Comparison of ENCODE assay signal across 8 mouse cellular contexts in genomic region chr9:107587833-107588639, GRCm38 (mm10). TPM values are rescaled to one million over a fixed set of nuclear protein-coding genes. Genes with fewer than 3 reads are reported as not detected.
DNase-seq lines count a peak whose midpoint lies in the region; ATAC-seq and TF ChIP-seq lines count a peak whose summit lies in the region.

No protein-coding gene starts in this region.

- no peaks in the 10 kb centered on the region for H3K9me3 ChIP-seq in CH12.LX (replicated peaks; ENCODE audit: low read length)
- no peaks in the 10 kb centered on the region for H3K9me3 ChIP-seq in embryonic facial prominence, embryonic 13.5 days
- no peaks in the 10 kb centered on the region for H3K9me3 ChIP-seq in hindbrain, embryonic 16.5 days (ENCODE audit: control insufficient read depth, low read length)
- H3K9me3 ChIP-seq in liver, postnatal 0 days (ENCODE audit: low read length) = no peaks in the 10 kb centered on the region
- no peaks in the 10 kb centered on the region for H3K9me3 ChIP-seq in stomach, embryonic 14.5 days (ENCODE audit: control insufficient read depth, low read depth, low read length)

- in situ Hi-C loops in CH12.LX (cut with MboI; ENCODE audit: low pct_ligation_motif_present, low pct_unique_long_range_greater_than_20kb, low sequenced_read_pairs) = no loop called here

- TF ChIP-seq RAD21 in CH12.LX (IDR thresholded peaks at IDR 0.05; ENCODE audit: low read depth, low read length) = no peak

- peaks cover 8 to 22% of the 10 kb centered on the region in 2 experiments for H3K4me1 ChIP-seq in CH12.LX (ENCODE audit: control insufficient read depth in 1 of 2, insufficient read depth in 2 of 2)
- H3K4me1 ChIP-seq in embryonic facial prominence, embryonic 13.5 days = peaks cover 11% of the 10 kb centered on the region
- peaks cover 8% of the 10 kb centered on the region for H3K4me1 ChIP-seq in hindbrain, embryonic 16.5 days (ENCODE audit: control insufficient read depth, insufficient read depth, low read depth, low read length)
- peaks cover 21% of the 10 kb centered on the region for H3K4me1 ChIP-seq in liver, postnatal 0 days (ENCODE audit: insufficient read depth)
- H3K4me1 ChIP-seq in stomach, embryonic 14.5 days (ENCODE audit: control insufficient read depth, insufficient read depth, low read length) = peaks cover 10% of the 10 kb centered on the region

- H3K4me3 ChIP-seq in CH12.LX (replicated peaks in 1 of 3; ENCODE audit: low read depth in 2 of 3, low read length in 2 of 3, poor library complexity in 1 of 3) = peak overlapping the region; percentile 83 to 92 (median 85)
- H3K4me3 ChIP-seq in embryonic facial prominence, embryonic 13.5 days = peak overlapping the region; percentile 72
- peak overlapping the region; percentile 70 for H3K4me3 ChIP-seq in hindbrain, embryonic 16.5 days (ENCODE audit: low read length)
- peak overlapping the region; percentile 65 for H3K4me3 ChIP-seq in liver, postnatal 0 days (ENCODE audit: low read depth, low read length)
- peak overlapping the region; percentile 69 for H3K4me3 ChIP-seq in stomach, embryonic 14.5 days (ENCODE audit: low read depth, low read length)

- no peak overlapping the region; the same call in 1 of the 2 replicates for H3K27ac ChIP-seq in CH12.LX (ENCODE audit: insufficient read depth, low read depth)
- peak overlapping the region; percentile 7; the same call in 1 of the 2 replicates for H3K27ac ChIP-seq in embryonic facial prominence, embryonic 13.5 days
- no peak overlapping the region for H3K27ac ChIP-seq in hindbrain, embryonic 16.5 days (ENCODE audit: low read depth, low read length)
- peak overlapping the region; percentile 90 for H3K27ac ChIP-seq in liver, postnatal 0 days (ENCODE audit: low read depth)
- H3K27ac ChIP-seq in stomach, embryonic 14.5 days (ENCODE audit: low read length) = no peak overlapping the region

- no peak for ATAC-seq in embryonic facial prominence, embryonic 13.5 days (ENCODE audit: insufficient number of reproducible peaks, insufficient read depth, low FRiP score, low TSS enrichment, low read depth)
- no peak; the same call in 1 of the 2 replicates for ATAC-seq in hindbrain, embryonic 16.5 days
- peak; percentile 38 for ATAC-seq in liver, postnatal 0 days
- no peak for ATAC-seq in stomach, embryonic 14.5 days (ENCODE audit: insufficient number of reproducible peaks, insufficient read depth, low FRiP score, low read depth)

- peak overlapping the region; percentile 79 for H3K4me2 ChIP-seq in CH12.LX (ENCODE audit: insufficient read depth, low read depth, poor library complexity, severe bottlenecking)
- H3K4me2 ChIP-seq in embryonic facial prominence, embryonic 13.5 days = peak overlapping the region; percentile 70
- H3K4me2 ChIP-seq in hindbrain, embryonic 16.5 days (ENCODE audit: low read length) = peak overlapping the region; percentile 71
- H3K4me2 ChIP-seq in liver, postnatal 0 days (ENCODE audit: low read depth, low read length) = peak overlapping the region; percentile 80
- H3K4me2 ChIP-seq in stomach, embryonic 14.5 days (replicated peaks; ENCODE audit: low read depth, low read length) = peak overlapping the region; percentile 78

- no peak for TF ChIP-seq CTCF in CH12.LX (conservative IDR thresholded peaks at IDR 0.05 in 1 of 2, IDR thresholded peaks at IDR 0.05 in 1 of 2; ENCODE audit: low read depth in 2 of 2, low read length in 2 of 2)
- no peak for TF ChIP-seq CTCF in liver, postnatal 0 days (IDR thresholded peaks at IDR 0.05; ENCODE audit: low read depth)

- H3K27me3 ChIP-seq in CH12.LX (replicated peaks) = no peaks in the 10 kb centered on the region
- H3K27me3 ChIP-seq in embryonic facial prominence, embryonic 13.5 days = no peaks in the 10 kb centered on the region
- no peaks in the 10 kb centered on the region for H3K27me3 ChIP-seq in hindbrain, embryonic 16.5 days (replicated peaks; ENCODE audit: control insufficient read depth, insufficient read depth, low read length)
- H3K27me3 ChIP-seq in liver, postnatal 0 days (ENCODE audit: insufficient read depth, low read length) = no peaks in the 10 kb centered on the region
- no peaks in the 10 kb centered on the region for H3K27me3 ChIP-seq in stomach, embryonic 14.5 days (ENCODE audit: control insufficient read depth, insufficient read depth, low read length)

- H3K9ac ChIP-seq in CH12.LX (ENCODE audit: insufficient read depth, low read depth) = peak overlapping the region; percentile 67
- H3K9ac ChIP-seq in embryonic facial prominence, embryonic 13.5 days = peak overlapping the region; percentile 73
- peak overlapping the region; percentile 73 for H3K9ac ChIP-seq in hindbrain, embryonic 16.5 days (ENCODE audit: low read depth, low read length)
- peak overlapping the region; percentile 75 for H3K9ac ChIP-seq in liver, postnatal 0 days (replicated peaks)
- peak overlapping the region; percentile 61 for H3K9ac ChIP-seq in stomach, embryonic 14.5 days (replicated peaks; ENCODE audit: low read depth, low read length)

- dilution Hi-C loops in CH12.LX (cut with MboI; ENCODE audit: extremely low pct_ligation_motif_present, extremely low pct_unique_long_range_greater_than_20kb, low sequenced_read_pairs) = no loop called here

- no peak for TF ChIP-seq POLR2A in CH12.LX (IDR thresholded peaks at IDR 0.05; ENCODE audit: low read depth, low read length)

- H3K36me3 ChIP-seq in CH12.LX (replicated peaks in 1 of 2; ENCODE audit: control insufficient read depth in 1 of 2, insufficient read depth in 1 of 2, low read length in 1 of 2) = peaks cover 36 to 66% of the 10 kb centered on the region in 2 experiments
- H3K36me3 ChIP-seq in embryonic facial prominence, embryonic 13.5 days = peaks cover 46% of the 10 kb centered on the region
- peaks cover 18% of the 10 kb centered on the region for H3K36me3 ChIP-seq in hindbrain, embryonic 16.5 days (ENCODE audit: control insufficient read depth, insufficient read depth, low read length)
- H3K36me3 ChIP-seq in liver, postnatal 0 days (replicated peaks; ENCODE audit: insufficient read depth, low read length) = peaks cover 42% of the 10 kb centered on the region
- H3K36me3 ChIP-seq in stomach, embryonic 14.5 days (ENCODE audit: control insufficient read depth, insufficient read depth, low read length) = peaks cover 32% of the 10 kb centered on the region

- TF ChIP-seq EP300 in CH12.LX (IDR thresholded peaks at IDR 0.05; ENCODE audit: low read length) = no peak
- peak; percentile 82 for TF ChIP-seq EP300 in liver, postnatal 0 days (IDR thresholded peaks at IDR 0.05; ENCODE audit: low read depth)

- WGBS in embryonic facial prominence, embryonic 13.5 days = 4% methylated on average over 33 of the region's 33 CpGs
- WGBS in hindbrain, embryonic 16.5 days = 6% methylated on average over 33 of the region's 33 CpGs
- under 1% methylated on average over 33 of the region's 33 CpGs for WGBS in liver, postnatal 0 days (ENCODE audit: insufficient replicate concordance)
- WGBS in stomach, embryonic 14.5 days = 3% methylated on average over 33 of the region's 33 CpGs

- DNase-seq in embryo, embryonic 10 days (ENCODE audit: low spot score) = peak; percentile 80
- DNase-seq in embryo, embryonic 9.5 days (ENCODE audit: extremely low spot score) = no peak
- peak; percentile 53 for DNase-seq in CH12.LX (ENCODE audit: extremely low read depth)
- DNase-seq in liver, postnatal 0 days = peak; percentile 75
- no peak for DNase-seq in thymus, postnatal 14 days

- H3K79me2 ChIP-seq in CH12.LX (replicated peaks; ENCODE audit: control insufficient read depth, extremely low read depth, insufficient read depth, poor library complexity, severe bottlenecking) = peaks cover 18% of the 10 kb centered on the region

RNA-seq across cellular contexts. Expression of gene Ifrd2, which starts 0.6 kb away (rescaled TPM):
- total RNA-seq in CH12.LX (2012; rRNA removed) (91.3 and 101 TPM in 2 replicates), CH12.LX (2014; rRNA removed) (57.7 and 62.8 TPM in 2 replicates)
- polyA plus RNA-seq in CH12.LX (2012; ENCODE audit: insufficient read length, low read depth) = 127 and 143 TPM in 2 replicates
- polyA plus RNA-seq in embryonic facial prominence, embryonic 13.5 days (2015; fragmentation: Nextera tagmentation; extraction: Ambion mirVana) = 39.3 and 54.2 TPM in 2 replicates
- 13.5 and 16.9 TPM in 2 replicates for polyA plus RNA-seq in hindbrain, embryonic 16.5 days (2015; fragmentation: Nextera tagmentation; extraction: Ambion mirVana)
- polyA plus RNA-seq in liver, postnatal 0 days (2015; fragmentation: Nextera tagmentation; extraction: Ambion mirVana) = 63.6 and 68.0 TPM in 2 replicates
- polyA plus RNA-seq in stomach, embryonic 14.5 days (2014; fragmentation: Nextera tagmentation; extraction: Ambion mirVana) = 54.0 and 61.1 TPM in 2 replicates

RNA-seq across cellular contexts. Expression of gene Hyal3, which starts 7.4 kb away (rescaled TPM):
- total RNA-seq in CH12.LX (2012; rRNA removed) (0.13 TPM in 1 of 2 replicates, not detected in the other), CH12.LX (2014; rRNA removed) (0.12 TPM in 1 of 2 replicates, not detected in the other)
- 0.14 and 0.21 TPM in 2 replicates for polyA plus RNA-seq in CH12.LX (2012; ENCODE audit: insufficient read length, low read depth)
- polyA plus RNA-seq in embryonic facial prominence, embryonic 13.5 days (2015; fragmentation: Nextera tagmentation; extraction: Ambion mirVana) = 1.6 and 2.8 TPM in 2 replicates
- 2.7 and 2.9 TPM in 2 replicates for polyA plus RNA-seq in hindbrain, embryonic 16.5 days (2015; fragmentation: Nextera tagmentation; extraction: Ambion mirVana)
- polyA plus RNA-seq in liver, postnatal 0 days (2015; fragmentation: Nextera tagmentation; extraction: Ambion mirVana) = 0.65 and 0.86 TPM in 2 replicates
- 1.0 and 1.4 TPM in 2 replicates for polyA plus RNA-seq in stomach, embryonic 14.5 days (2014; fragmentation: Nextera tagmentation; extraction: Ambion mirVana)

RNA-seq across cellular contexts. Expression of gene Naa80, which starts 9.3 kb away (rescaled TPM):
- total RNA-seq in CH12.LX (2012; rRNA removed) (4.4 and 4.8 TPM in 2 replicates), CH12.LX (2014; rRNA removed) (0.70 and 1.7 TPM in 2 replicates)
- 5.5 and 9.3 TPM in 2 replicates for polyA plus RNA-seq in CH12.LX (2012; ENCODE audit: insufficient read length, low read depth)
- polyA plus RNA-seq in embryonic facial prominence, embryonic 13.5 days (2015; fragmentation: Nextera tagmentation; extraction: Ambion mirVana) = 21.8 and 22.5 TPM in 2 replicates
- polyA plus RNA-seq in hindbrain, embryonic 16.5 days (2015; fragmentation: Nextera tagmentation; extraction: Ambion mirVana) = 17.1 and 22.7 TPM in 2 replicates
- polyA plus RNA-seq in liver, postnatal 0 days (2015; fragmentation: Nextera tagmentation; extraction: Ambion mirVana) = 10.4 and 11.6 TPM in 2 replicates
- polyA plus RNA-seq in stomach, embryonic 14.5 days (2014; fragmentation: Nextera tagmentation; extraction: Ambion mirVana) = 17.3 and 19.9 TPM in 2 replicates

RNA-seq across cellular contexts. Expression of gene Hyal1, which starts 11.3 kb away (rescaled TPM):
- total RNA-seq in CH12.LX (2012; rRNA removed) = 0.38 and 0.59 TPM in 2 replicates
- total RNA-seq in CH12.LX (2014; rRNA removed) = 0.16 TPM in 1 of 2 replicates, not detected in the other
- 0.40 and 0.82 TPM in 2 replicates for polyA plus RNA-seq in CH12.LX (2012; ENCODE audit: insufficient read length, low read depth)
- polyA plus RNA-seq in embryonic facial prominence, embryonic 13.5 days (2015; fragmentation: Nextera tagmentation; extraction: Ambion mirVana) = 13.8 and 15.0 TPM in 2 replicates
- polyA plus RNA-seq in hindbrain, embryonic 16.5 days (2015; fragmentation: Nextera tagmentation; extraction: Ambion mirVana) = 6.4 and 8.3 TPM in 2 replicates
- polyA plus RNA-seq in liver, postnatal 0 days (2015; fragmentation: Nextera tagmentation; extraction: Ambion mirVana) = 2.5 and 3.3 TPM in 2 replicates
- 10.3 and 12.1 TPM in 2 replicates for polyA plus RNA-seq in stomach, embryonic 14.5 days (2014; fragmentation: Nextera tagmentation; extraction: Ambion mirVana)

RNA-seq across cellular contexts. Expression of gene Hyal2, which starts 20.3 kb away (rescaled TPM):
- total RNA-seq in CH12.LX (2012; rRNA removed) (26.8 and 31.8 TPM in 2 replicates), CH12.LX (2014; rRNA removed) (14.6 and 16.4 TPM in 2 replicates)
- 23.0 and 30.9 TPM in 2 replicates for polyA plus RNA-seq in CH12.LX (2012; ENCODE audit: insufficient read length, low read depth)
- 118 TPM in 2 replicates for polyA plus RNA-seq in embryonic facial prominence, embryonic 13.5 days (2015; fragmentation: Nextera tagmentation; extraction: Ambion mirVana)
- 60.1 and 68.5 TPM in 2 replicates for polyA plus RNA-seq in hindbrain, embryonic 16.5 days (2015; fragmentation: Nextera tagmentation; extraction: Ambion mirVana)
- 53.9 and 54.5 TPM in 2 replicates for polyA plus RNA-seq in liver, postnatal 0 days (2015; fragmentation: Nextera tagmentation; extraction: Ambion mirVana)
- 119 and 127 TPM in 2 replicates for polyA plus RNA-seq in stomach, embryonic 14.5 days (2014; fragmentation: Nextera tagmentation; extraction: Ambion mirVana)

Comparison
In these comparisons a context has a peak if more than half of its experiments do, and no peak if none do; other contexts are left out.
1. DNase-seq: peak in embryo, embryonic 10 days (single experiment), CH12.LX (single experiment) and liver, postnatal 0 days (single experiment); none in embryo, embryonic 9.5 days (single experiment) and thymus, postnatal 14 days (single experiment).
2. H3K27ac ChIP-seq: peak in embryonic facial prominence, embryonic 13.5 days (single experiment) and liver, postnatal 0 days (single experiment); none in CH12.LX (single experiment), hindbrain, embryonic 16.5 days (single experiment) and stomach, embryonic 14.5 days (single experiment).
3. Peak in every context shown above with its lines, with median percentiles within 50 percentile points of each other: H3K4me2 ChIP-seq, H3K4me3 ChIP-seq and H3K9ac ChIP-seq.